Mouse (Mus musculus) ES-E14 (cell line): ENCODE data around the gene Ezh1.

ENCODE experiments used
- ZC3H11A ChIP-seq: IDR thresholded peaks from 2 replicates; pipeline ENCODE4 v1.6.1; 2012; ENCODE audit warnings: low read depth, mild to moderate bottlenecking, inconsistent platforms, low read length, borderline replicate concordance
- ZNF384 ChIP-seq: IDR thresholded peaks from 2 replicates; pipeline ENCODE4 v1.6.1; 2012; ENCODE audit warnings: low read depth, low read length, inconsistent platforms

DNA sequence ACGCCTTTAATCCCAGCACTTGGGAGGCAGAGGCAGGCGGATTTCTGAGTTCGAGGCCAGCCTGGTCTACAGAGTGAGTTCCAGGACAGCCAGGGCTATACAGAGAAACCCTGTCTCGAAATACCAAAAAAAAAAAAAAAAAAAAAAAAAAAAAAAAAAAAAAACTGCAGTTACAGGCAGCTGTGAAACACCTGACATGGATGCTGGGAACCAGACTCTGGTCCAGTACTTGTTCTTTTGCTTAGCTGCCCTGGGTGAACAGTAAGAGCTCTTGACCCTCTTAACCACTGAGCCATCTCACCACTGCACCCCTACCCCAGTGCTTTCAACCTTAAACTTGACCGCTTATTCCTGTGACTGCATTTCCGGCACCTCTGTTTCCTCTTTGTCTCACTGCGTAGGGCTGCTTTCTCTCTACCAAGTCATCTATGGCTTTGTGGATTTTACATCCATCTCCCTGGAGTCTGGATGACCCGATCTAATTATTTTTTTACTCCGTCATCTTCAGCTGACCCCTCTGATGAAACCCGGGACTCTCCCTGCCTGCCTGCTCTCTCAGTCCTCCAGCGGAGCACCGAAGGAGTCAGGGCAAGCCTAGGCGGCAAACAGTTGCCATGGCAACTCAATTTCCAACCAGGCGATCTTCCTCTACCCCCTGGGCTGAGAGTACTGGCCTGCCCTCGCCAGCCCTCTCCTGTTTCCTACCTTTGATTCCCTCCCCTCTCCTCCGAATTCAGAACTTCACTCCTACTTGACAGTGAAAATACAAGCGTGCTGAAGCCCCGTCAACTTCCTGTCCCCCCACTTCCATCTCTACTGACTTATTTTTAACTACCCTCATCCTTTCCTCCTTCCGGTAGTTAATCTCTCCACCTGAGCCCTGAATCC lies 82.7 kb downstream of the Ezh1 start:
- TF ChIP-seq ZNF384 (peak; percentile 45; the same call in 1 of the 2 replicates), ZC3H11A (no peak)
